Comparison of ENCODE assay signal across 8 mouse cellular contexts in genomic region chr7:135537948-135538741, GRCm38 (mm10). TPM values are rescaled to one million over a fixed set of nuclear protein-coding genes. Genes with fewer than 3 reads are reported as not detected.
DNase-seq lines count a peak whose midpoint lies in the region; ATAC-seq and TF ChIP-seq lines count a peak whose summit lies in the region.

No protein-coding gene starts in this region.

- peak; percentile 18 for DNase-seq in embryo, embryonic 10 days (ENCODE audit: low spot score)
- no peak for DNase-seq in embryo, embryonic 9.5 days (ENCODE audit: extremely low spot score)
- peak; percentile 43 for DNase-seq in hindbrain, embryonic 14.5 days (ENCODE audit: low spot score)
- peak; percentile 49 to 58 for DNase-seq in left cerebral cortex, postnatal 25 days (ENCODE audit: low spot score in 2 of 2)

- H3K9me3 ChIP-seq in forebrain, embryonic 16.5 days (ENCODE audit: control insufficient read depth, low read length), result no peaks in the 10 kb centered on the region
- no peaks in the 10 kb centered on the region for H3K9me3 ChIP-seq in hindbrain, embryonic 14.5 days (ENCODE audit: control insufficient read depth, low read length)

- ATAC-seq in cerebellum, adult (ENCODE audit: insufficient number of reproducible peaks, low FRiP score, low TSS enrichment), result peak; percentile 38; the same call in 1 of the 2 replicates
- peak; percentile 65 for ATAC-seq in forebrain, embryonic 16.5 days
- peak; percentile 82 for ATAC-seq in hindbrain, embryonic 14.5 days (ENCODE audit: low FRiP score)
- 0 out of 2 replicates have a peak, but pooled peaks have one; percentile 4 for ATAC-seq in megakaryocyte-erythroid progenitor cell, adult 5-6 weeks (replicated peaks; ENCODE audit: low FRiP score, low TSS enrichment, poor library complexity, severe bottlenecking)

- no peak overlapping the region for H3K27ac ChIP-seq in forebrain, embryonic 16.5 days (ENCODE audit: low read length)
- H3K27ac ChIP-seq in hindbrain, embryonic 14.5 days, result peak overlapping the region; percentile 78
- peak overlapping the region; percentile 48 for H3K27ac ChIP-seq in small intestine, adult 2 months (ENCODE audit: insufficient read depth, low read depth, low read length)

- H3K4me3 ChIP-seq in forebrain, embryonic 16.5 days (replicated peaks; ENCODE audit: low read length), result peak overlapping the region; percentile 60
- peak overlapping the region; percentile 69 for H3K4me3 ChIP-seq in hindbrain, embryonic 14.5 days (replicated peaks; ENCODE audit: low read length)
- H3K4me3 ChIP-seq in small intestine, adult 2 months (ENCODE audit: low read depth, low read length), result peak overlapping the region; percentile 95

- H3K4me1 ChIP-seq in forebrain, embryonic 16.5 days (replicated peaks; ENCODE audit: control insufficient read depth, insufficient read depth, low read length), result peaks cover 7% of the 10 kb centered on the region
- no peaks in the 10 kb centered on the region for H3K4me1 ChIP-seq in hindbrain, embryonic 14.5 days (replicated peaks; ENCODE audit: control insufficient read depth, insufficient read depth, low read length)
- H3K4me1 ChIP-seq in small intestine, adult 2 months (ENCODE audit: control insufficient read depth, insufficient read depth, insufficient read length, low read length), result peaks cover 35% of the 10 kb centered on the region

- intact Hi-C loops in left cerebral cortex, postnatal 25 days (cut with DNase I), result loop anchor here (1.0 to 5.0 kb wide), 4 partner anchors 44 to 199 kb away; no protein-coding TSS in a partner anchor

- H3K4me2 ChIP-seq in forebrain, embryonic 16.5 days (ENCODE audit: low read length), result peak overlapping the region; percentile 94
- H3K4me2 ChIP-seq in hindbrain, embryonic 14.5 days (replicated peaks), result peak overlapping the region; percentile 86

- 2% methylated on average over 69 of the region's 71 CpGs for WGBS in forebrain, embryonic 16.5 days
- 1% methylated on average over 71 of the region's 71 CpGs for WGBS in hindbrain, embryonic 14.5 days
- WGBS in small intestine, adult 2 months, result 2% methylated on average over 71 of the region's 71 CpGs

- H3K27me3 ChIP-seq in forebrain, embryonic 16.5 days (replicated peaks; ENCODE audit: control insufficient read depth, insufficient read depth, low read length), result 0 out of 2 replicates have a peak, but pooled peaks cover 3% of the 10 kb centered on the region
- H3K27me3 ChIP-seq in hindbrain, embryonic 14.5 days (ENCODE audit: control insufficient read depth, insufficient read depth, low read length), result peaks cover 15% of the 10 kb centered on the region
- H3K27me3 ChIP-seq in small intestine, adult 2 months (ENCODE audit: control insufficient read depth, insufficient read depth, low read length), result no peaks in the 10 kb centered on the region

- peak overlapping the region; percentile 67 for H3K9ac ChIP-seq in forebrain, embryonic 16.5 days (replicated peaks; ENCODE audit: low read depth, low read length)
- peak overlapping the region; percentile 75 for H3K9ac ChIP-seq in hindbrain, embryonic 14.5 days

- TF ChIP-seq POLR2A in small intestine, adult 2 months (IDR thresholded peaks at IDR 0.05; ENCODE audit: low read depth, low read length), result peak; percentile 11; the same call in 1 of the 2 replicates

- H3K36me3 ChIP-seq in forebrain, embryonic 16.5 days (ENCODE audit: control insufficient read depth, insufficient read depth), result no peaks in the 10 kb centered on the region
- H3K36me3 ChIP-seq in hindbrain, embryonic 14.5 days (replicated peaks; ENCODE audit: control insufficient read depth, insufficient read depth), result no peaks in the 10 kb centered on the region
- H3K36me3 ChIP-seq in small intestine, adult 2 months (ENCODE audit: control insufficient read depth, insufficient read depth, low read length), result no peaks in the 10 kb centered on the region

- no peak for TF ChIP-seq CTCF in small intestine, adult 2 months (IDR thresholded peaks at IDR 0.05; ENCODE audit: extremely low read depth, insufficient read length, insufficient replicate concordance, low read depth, low read length)

RNA-seq across cellular contexts. Expression of gene Ptpre, which starts 0.9 kb away (rescaled TPM):
- 2.0 and 4.5 TPM in 2 replicates for polyA plus RNA-seq in forebrain, embryonic 16.5 days (2015; fragmentation: Nextera tagmentation; extraction: Ambion mirVana)
- polyA plus RNA-seq in hindbrain, embryonic 14.5 days (2014; fragmentation: Nextera tagmentation; extraction: Ambion mirVana), result 6.9 and 7.9 TPM in 2 replicates
- total RNA-seq in left cerebral cortex, postnatal 25 days (2021), result 10 to 100 TPM; 24.9 to 27.3 TPM
- 33.6 and 33.9 TPM in 2 replicates for total RNA-seq in megakaryocyte-erythroid progenitor cell, adult 5-6 weeks (2014; fragmentation: Nextera tagmentation)
- total RNA-seq in megakaryocyte-erythroid progenitor cell, adult 5-6 weeks (2017), result 21.4 and 39.7 TPM in 2 replicates
- polyA plus RNA-seq in small intestine, adult 2 months (2012; rRNA removed), result 4.3 and 17.0 TPM in 2 replicates

RNA-seq across cellular contexts. Expression of gene Clrn3, which starts 9.7 kb away (rescaled TPM):
- polyA plus RNA-seq in forebrain, embryonic 16.5 days (2015; fragmentation: Nextera tagmentation; extraction: Ambion mirVana), result not detected in 2 replicates
- polyA plus RNA-seq in hindbrain, embryonic 14.5 days (2014; fragmentation: Nextera tagmentation; extraction: Ambion mirVana), result not detected in 2 replicates
- not detected for total RNA-seq in left cerebral cortex, postnatal 25 days (2021)
- total RNA-seq in megakaryocyte-erythroid progenitor cell, adult 5-6 weeks (2014; fragmentation: Nextera tagmentation), result not detected in 2 replicates
- not detected in 2 replicates for total RNA-seq in megakaryocyte-erythroid progenitor cell, adult 5-6 weeks (2017)
- 13.8 and 41.7 TPM in 2 replicates for polyA plus RNA-seq in small intestine, adult 2 months (2012; rRNA removed)

Comparison
In these comparisons a context has a peak if more than half of its experiments do, and no peak if none do; other contexts are left out.
1. ATAC-seq: peak in every context shown above with its lines; median percentile 82 in hindbrain, embryonic 14.5 days; 65 in forebrain, embryonic 16.5 days; 38 in cerebellum, adult; 4 in megakaryocyte-erythroid progenitor cell, adult 5-6 weeks.
2. RNA of gene Clrn3, which starts 9.7 kb away (polyA plus RNA-seq): 13.8 to 41.7 TPM in small intestine, adult 2 months; not detected in forebrain, embryonic 16.5 days and not detected in hindbrain, embryonic 14.5 days; every median in the first group is over 10 times any median in the second.
3. Peak in every context shown above with its lines, with median percentiles within 50 percentile points of each other: H3K4me3 ChIP-seq.